Mouse (Mus musculus) ES-Bruce4 (cell line): ENCODE measurements at regions not wholly inside any gene's neighbourhood (a gene's known extent, or its start where the extent isn't known, plus 50 kb on each side); places are given as distances from the start of the nearest gene placed in this dataset.

ENCODE experiments used
- H3K27ac ChIP-seq: 2 replicates; pipeline ENCODE4 v1.5.1; 2012; ENCODE audit warnings: low read length, inconsistent platforms; ENCODE audit not compliant: insufficient read depth
- H3K27me3 ChIP-seq: 2 replicates; pipeline ENCODE4 v1.6.1; 2012; ENCODE audit warnings: mild to moderate bottlenecking, low read length, inconsistent platforms; ENCODE audit not compliant: control insufficient read depth, poor library complexity, insufficient read depth, severe bottlenecking
- H3K36me3 ChIP-seq: 2 replicates; pipeline ENCODE4 v1.6.1; 2012; ENCODE audit warnings: inconsistent platforms, mild to moderate bottlenecking, low read length, moderate library complexity; ENCODE audit not compliant: control insufficient read depth, poor library complexity, insufficient read depth, severe bottlenecking
- H3K4me1 ChIP-seq: one replicate; pipeline ENCODE4 v1.8.1; 2011; ENCODE audit warnings: low read length; ENCODE audit not compliant: control insufficient read depth, insufficient read depth
- H3K4me3 ChIP-seq: 2 replicates; pipeline ENCODE4 v1.5.1; 2011; ENCODE audit warnings: low read depth, mild to moderate bottlenecking, low read length
- H3K9ac ChIP-seq: 2 replicates; pipeline ENCODE4 v1.6.1; 2012; ENCODE audit warnings: low read depth, mild to moderate bottlenecking, inconsistent platforms; ENCODE audit not compliant: poor library complexity, severe bottlenecking
- H3K9me3 ChIP-seq: replicated peaks from 2 replicates; pipeline ENCODE4 v1.6.1; 2012; ENCODE audit warnings: mild to moderate bottlenecking, low read length, inconsistent platforms; ENCODE audit not compliant: control insufficient read depth, poor library complexity, insufficient read depth, severe bottlenecking
- CTCF ChIP-seq: IDR thresholded peaks from one replicate; pipeline ENCODE4 v1.8.1; 2011; ENCODE audit warnings: low read depth, low read length
- EP300 ChIP-seq: IDR thresholded peaks from 2 replicates; pipeline ENCODE4 v1.6.1; 2011; ENCODE audit warnings: low read depth, low read length; ENCODE audit not compliant: insufficient read depth
- POLR2A ChIP-seq: IDR thresholded peaks from one replicate; pipeline ENCODE4 v1.8.1; 2011; ENCODE audit warnings: low read length; ENCODE audit not compliant: insufficient read depth

- Histone ChIP-seq H3K36me3 (no peaks in the 10 kb centered on the region), H3K27me3 (no peaks in the 10 kb centered on the region), H3K9me3 (no peaks in the 10 kb centered on the region), H3K27ac (no peak overlapping the region), H3K4me1 (no peaks in the 10 kb centered on the region), H3K9ac (no peak overlapping the region), H3K4me3 (no peak overlapping the region)
- no peak for TF ChIP-seq CTCF
- no peak for TF ChIP-seq POLR2A
- TF ChIP-seq EP300 = no peak
Measured at GRCm38 (mm10) chr12:118439626-118440025, 138.4 kb upstream of the Sp4 start.

DNA sequence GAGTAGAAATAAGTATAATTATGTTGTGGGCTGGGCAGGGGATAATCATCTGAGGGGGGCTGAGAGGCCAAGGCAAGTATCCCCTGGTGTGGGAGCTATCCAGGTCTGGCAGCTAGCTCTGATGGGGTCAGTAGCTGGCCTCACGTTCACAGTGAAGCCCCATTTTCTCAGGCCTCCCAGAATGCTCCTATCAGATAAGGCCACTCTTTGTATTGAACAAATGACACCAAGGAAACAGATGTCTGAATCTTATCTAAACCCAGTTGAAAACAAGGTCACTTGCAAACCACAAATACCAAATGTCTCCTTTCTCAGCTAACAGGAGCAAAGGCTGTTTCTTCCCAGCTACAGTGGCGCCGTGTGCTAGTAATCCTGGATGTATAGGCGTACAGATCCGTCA lies 137.6 kb upstream of the Sp4 start:
- no peak overlapping the region for H3K9ac ChIP-seq
- H3K4me1 ChIP-seq = no peaks in the 10 kb centered on the region
- TF ChIP-seq CTCF (no peak), EP300 (no peak), POLR2A (no peak)
- H3K27me3 ChIP-seq = no peaks in the 10 kb centered on the region
- H3K27ac ChIP-seq = no peak overlapping the region
- H3K4me3 ChIP-seq = no peak overlapping the region
- no peaks in the 10 kb centered on the region for H3K9me3 ChIP-seq
- H3K36me3 ChIP-seq = no peaks in the 10 kb centered on the region

- Histone ChIP-seq H3K9me3 (no peaks in the 10 kb centered on the region), H3K36me3 (no peaks in the 10 kb centered on the region), H3K9ac (no peak overlapping the region), H3K27me3 (no peaks in the 10 kb centered on the region; the same call in 1 of the 2 replicates), H3K27ac (no peak overlapping the region), H3K4me1 (no peaks in the 10 kb centered on the region), H3K4me3 (no peak overlapping the region)
- TF ChIP-seq CTCF = no peak
- no peak for TF ChIP-seq POLR2A
- no peak for TF ChIP-seq EP300
Measured at GRCm38 (mm10) chr12:118432703-118433102, 131.5 kb upstream of the Sp4 start.

DNA sequence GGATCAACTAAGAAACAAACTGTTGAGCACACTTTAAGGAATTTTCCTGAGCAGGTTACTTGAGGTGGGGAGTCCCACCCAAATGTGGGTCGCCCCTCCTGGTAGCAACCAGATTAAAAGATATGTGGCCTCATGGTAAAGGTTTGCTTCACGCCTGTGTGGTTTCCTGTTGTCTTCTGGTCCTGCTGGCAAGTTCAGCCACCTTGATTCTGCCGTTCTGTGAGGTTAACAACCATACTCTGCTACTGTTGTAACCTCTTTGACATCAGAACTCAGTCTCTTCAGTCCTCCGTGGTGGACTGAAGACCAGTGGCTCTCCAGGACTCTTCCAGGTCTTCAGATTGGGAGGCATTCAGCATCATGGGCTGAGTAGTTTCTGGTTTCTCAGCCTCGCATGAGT lies 127.1 kb upstream of the Sp4 start:
- Histone ChIP-seq H3K9me3 (no peaks in the 10 kb centered on the region), H3K4me1 (no peaks in the 10 kb centered on the region), H3K27ac (no peak overlapping the region), H3K36me3 (no peaks in the 10 kb centered on the region), H3K27me3 (no peaks in the 10 kb centered on the region; the same call in 1 of the 2 replicates), H3K4me3 (no peak overlapping the region), H3K9ac (no peak overlapping the region)
- TF ChIP-seq CTCF (no peak), POLR2A (no peak), EP300 (no peak)

DNA sequence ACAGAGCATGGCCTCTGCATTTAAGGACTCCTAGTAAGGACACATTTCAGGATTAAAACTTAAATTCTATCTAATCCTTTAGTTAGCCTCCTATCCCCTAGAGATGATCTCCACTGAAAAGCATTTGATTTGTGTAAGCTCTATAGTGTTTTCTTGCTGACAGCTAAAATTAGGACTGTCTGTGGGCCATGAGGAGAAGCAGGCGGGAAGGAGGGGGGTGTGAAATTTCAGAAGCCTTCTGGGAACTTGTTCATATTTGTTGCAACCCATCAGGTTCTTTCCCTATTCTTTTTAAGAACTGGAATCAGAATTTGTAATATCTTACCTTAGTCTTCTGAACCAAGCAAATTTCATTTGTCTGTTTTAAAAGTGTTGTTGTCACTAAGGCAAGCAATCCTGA lies 114.7 kb upstream of the Sp4 start:
- no peaks in the 10 kb centered on the region for H3K9me3 ChIP-seq
- no peaks in the 10 kb centered on the region for H3K4me1 ChIP-seq
- no peak overlapping the region for H3K27ac ChIP-seq
- TF ChIP-seq CTCF (no peak), POLR2A (no peak), EP300 (no peak)
- no peaks in the 10 kb centered on the region for H3K36me3 ChIP-seq
- H3K9ac ChIP-seq = no peak overlapping the region
- no peak overlapping the region for H3K4me3 ChIP-seq
- no peaks in the 10 kb centered on the region for H3K27me3 ChIP-seq

DNA sequence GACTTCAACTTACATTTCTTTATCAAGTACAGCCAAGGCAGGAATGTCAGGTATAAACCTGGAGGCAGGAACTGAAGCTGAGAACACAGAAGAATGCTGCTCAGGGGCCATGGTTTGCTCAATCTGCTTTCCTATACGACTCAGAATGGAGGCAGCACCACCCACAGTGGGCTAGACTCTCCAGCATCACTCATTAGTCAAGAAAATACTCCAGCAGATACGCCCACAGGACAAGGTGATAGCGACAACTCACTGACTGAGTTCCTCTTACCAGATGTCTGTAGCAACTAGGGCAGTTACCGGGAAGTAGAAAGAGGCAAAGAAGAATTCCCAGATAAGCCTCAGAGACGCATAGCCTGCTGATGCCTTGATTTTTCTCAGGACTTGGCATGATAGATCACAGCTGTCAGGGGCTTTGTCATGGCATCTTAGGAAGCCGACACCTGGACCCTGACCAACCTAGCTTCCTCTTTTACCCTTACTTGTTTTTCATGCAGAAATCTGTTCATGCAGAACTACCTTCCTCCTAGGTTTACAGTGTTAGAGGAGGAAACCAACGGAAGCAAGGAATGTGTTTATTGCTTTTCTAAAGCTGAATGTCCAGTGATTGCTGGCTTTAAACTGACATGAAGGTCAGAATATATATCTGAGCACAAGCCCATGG lies 110.7 kb upstream of the Sp4 start:
- Histone ChIP-seq H3K27me3 (no peaks in the 10 kb centered on the region; the same call in 1 of the 2 replicates), H3K9ac (no peak overlapping the region), H3K36me3 (no peaks in the 10 kb centered on the region), H3K27ac (no peak overlapping the region), H3K4me3 (no peak overlapping the region), H3K9me3 (no peaks in the 10 kb centered on the region), H3K4me1 (no peaks in the 10 kb centered on the region)
- TF ChIP-seq POLR2A (no peak), EP300 (no peak), CTCF (no peak)
